Comparison of ENCODE assay signal across 9 mouse cellular contexts in genomic region chr6:37589340-37589962, GRCm38 (mm10). TPM values are rescaled to one million over a fixed set of nuclear protein-coding genes. Genes with fewer than 3 reads are reported as not detected.
DNase-seq lines count a peak whose midpoint lies in the region; ATAC-seq and TF ChIP-seq lines count a peak whose summit lies in the region.
"Had no signal": no experiment of that assay in that cellular context is flagged by ENCODE, and none has a peak within 500 bp of the region (broad histone marks: within the 10 kb centered on the region; RNA-seq: fewer than 3 reads in every experiment).

No protein-coding gene starts in this region.

- no peaks in the 10 kb centered on the region for H3K36me3 ChIP-seq in ES-E14 (ENCODE audit: control insufficient read depth, insufficient read depth, low read length, poor library complexity, severe bottlenecking)
- no peaks in the 10 kb centered on the region for H3K36me3 ChIP-seq in lung, embryonic 14.5 days (ENCODE audit: insufficient read depth)
- H3K36me3 ChIP-seq in thymus, adult 2 months (ENCODE audit: control insufficient read depth, insufficient read depth, low read length): no peaks in the 10 kb centered on the region
- H3K36me3 ChIP-seq: limb, embryonic 15.5 days had no signal

- no peak overlapping the region for H3K4me2 ChIP-seq in lung, embryonic 14.5 days
- H3K4me2 ChIP-seq: limb, embryonic 15.5 days had no signal

- H3K9me3 ChIP-seq in ES-E14 (ENCODE audit: control insufficient read depth, insufficient read depth, low read depth, low read length): no peaks in the 10 kb centered on the region
- no peaks in the 10 kb centered on the region for H3K9me3 ChIP-seq in lung, embryonic 14.5 days (ENCODE audit: low read depth, low read length)
- H3K9me3 ChIP-seq: limb, embryonic 15.5 days had no signal

- H3K27ac ChIP-seq in ES-E14 (ENCODE audit: insufficient read depth, low read depth, low read length, poor library complexity, severe bottlenecking): no peak overlapping the region; the same call in 1 of the 2 replicates
- no peak overlapping the region for H3K27ac ChIP-seq in embryonic fibroblast, embryonic 13.5 days (ENCODE audit: insufficient read depth, low read length)
- H3K27ac ChIP-seq in lung, embryonic 14.5 days (ENCODE audit: low read depth): no peak overlapping the region
- no peak overlapping the region for H3K27ac ChIP-seq in thymus, adult 2 months (ENCODE audit: control insufficient read depth, insufficient read depth, low read length)
- H3K27ac ChIP-seq: limb, embryonic 15.5 days had no signal

- DNase-seq in ES-E14 (ENCODE audit: low read depth, low spot score): peak; percentile 91
- peak; percentile 97 for DNase-seq in brain, embryonic 14.5 days (ENCODE audit: low read depth)
- DNase-seq in heart, postnatal 10 days: peak; percentile 68 to 75
- DNase-seq in kidney, postnatal 36 days: peak; percentile 79 to 83
- DNase-seq in lung, embryonic 14.5 days: peak; percentile 91
- peak; percentile 74 for DNase-seq in thymus, adult 2 months

- no peak overlapping the region for H3K4me3 ChIP-seq in ES-E14 (ENCODE audit: insufficient read depth in 1 of 2, low read depth in 1 of 2, low read length in 2 of 2, poor library complexity in 1 of 2, severe bottlenecking in 1 of 2)
- H3K4me3 ChIP-seq in embryonic fibroblast, embryonic 13.5 days (ENCODE audit: insufficient read depth, low read length): no peak overlapping the region
- H3K4me3 ChIP-seq in lung, embryonic 14.5 days (ENCODE audit: low read depth, low read length): no peak overlapping the region
- H3K4me3 ChIP-seq in thymus, adult 2 months (ENCODE audit: control insufficient read depth, insufficient read depth, low read length): no peak overlapping the region
- H3K4me3 ChIP-seq: limb, embryonic 15.5 days had no signal

- WGBS in lung, embryonic 14.5 days: 24% methylated on average over 4 of the region's 4 CpGs
- WGBS in thymus, adult 2 months: 56% methylated on average over 4 of the region's 4 CpGs

- intact Hi-C loops in heart, postnatal 10 days (cut with DNase I): loop anchor here (1.0 kb wide), 1 partner anchor 477 kb away; no protein-coding TSS in a partner anchor

- ATAC-seq in lung, embryonic 14.5 days (ENCODE audit: insufficient read depth): peak; percentile 76; the same call in 1 of the 2 replicates
- peak; percentile 85 for ATAC-seq in neutrophil, adult 5-6 weeks (ENCODE audit: extremely low read depth, insufficient number of reproducible peaks, low FRiP score, poor library complexity, severe bottlenecking)

- no peaks in the 10 kb centered on the region for H3K27me3 ChIP-seq in lung, embryonic 14.5 days (ENCODE audit: insufficient read depth, low read length)
- no peaks in the 10 kb centered on the region for H3K27me3 ChIP-seq in thymus, adult 2 months (ENCODE audit: control insufficient read depth, insufficient read depth, low read length)
- H3K27me3 ChIP-seq: limb, embryonic 15.5 days had no signal

- H3K4me1 ChIP-seq in ES-E14 (ENCODE audit: control insufficient read depth in 2 of 2, insufficient read depth in 2 of 2, low read length in 2 of 2, poor library complexity in 1 of 2): peaks cover 5% of the 10 kb centered on the region in 2 experiments
- H3K4me1 ChIP-seq in embryonic fibroblast, embryonic 13.5 days (ENCODE audit: control insufficient read depth, insufficient read depth, low read length): peaks cover 3% of the 10 kb centered on the region; the same call in 1 of the 2 replicates
- H3K4me1 ChIP-seq in lung, embryonic 14.5 days (ENCODE audit: insufficient read depth): peaks cover 3% of the 10 kb centered on the region; the same call in 1 of the 2 replicates
- H3K4me1 ChIP-seq in thymus, adult 2 months (replicated peaks; ENCODE audit: control insufficient read depth, insufficient read depth, low read length): peaks cover 6% of the 10 kb centered on the region; the same call in 1 of the 2 replicates

- H3K9ac ChIP-seq in ES-E14 (ENCODE audit: insufficient read depth, low read depth, low read length, poor library complexity, severe bottlenecking): no peak overlapping the region
- H3K9ac ChIP-seq in lung, embryonic 14.5 days: no peak overlapping the region
- H3K9ac ChIP-seq: limb, embryonic 15.5 days had no signal

- TF ChIP-seq CTCF in brain, embryonic 14.5 days (IDR thresholded peaks at IDR 0.05; ENCODE audit: borderline replicate concordance, extremely low read depth, insufficient read depth, insufficient read length): peak; percentile 84
- TF ChIP-seq CTCF in embryonic fibroblast, embryonic 13.5 days (IDR thresholded peaks at IDR 0.05; ENCODE audit: borderline replicate concordance, insufficient read depth, low read length): peak; percentile 47; the same call in 1 of the 2 replicates
- peak; percentile 79 for TF ChIP-seq CTCF in lung, embryonic 14.5 days (IDR thresholded peaks at IDR 0.05; ENCODE audit: low read depth)
- TF ChIP-seq CTCF in thymus, adult 2 months (IDR thresholded peaks at IDR 0.05; ENCODE audit: borderline replicate concordance, control insufficient read depth, extremely low read depth, insufficient read depth, low read length, poor library complexity): peak; percentile 68; the same call in 1 of the 2 replicates

- in situ Hi-C loops in ES-E14 (cut with MboI; ENCODE audit: low sequenced_read_pairs in 2 of 2, unreplicated experiment in 2 of 2): no loop called here

- TF ChIP-seq POLR2A in brain, embryonic 14.5 days (IDR thresholded peaks at IDR 0.05; ENCODE audit: borderline replicate concordance, extremely low read depth, insufficient read depth, insufficient read length, poor library complexity, severe bottlenecking): no peak
- TF ChIP-seq POLR2A in embryonic fibroblast, embryonic 13.5 days (IDR thresholded peaks at IDR 0.05; ENCODE audit: low read depth, low read length): no peak
- TF ChIP-seq POLR2A in thymus, adult 2 months (IDR thresholded peaks at IDR 0.05; ENCODE audit: control insufficient read depth, extremely low read depth, insufficient read depth, low read length, poor library complexity): no peak

TF ChIP-seq in ES-E14, 5 proteins besides CTCF, POLR2A, EP300 and RAD21:
- TF ChIP-seq ZC3H11A (IDR thresholded peaks at IDR 0.05; ENCODE audit: borderline replicate concordance, low read depth, low read length) (peak; percentile 81), HCFC1 (IDR thresholded peaks at IDR 0.05; ENCODE audit: borderline replicate concordance, insufficient read depth, low read length) (peak; percentile 73; the same call in 1 of the 2 replicates), MAFK (IDR thresholded peaks at IDR 0.05; ENCODE audit: insufficient read depth, low read depth, low read length) (no peak)
TF ChIP-seq in ES-E14: peak in this region for 2.

RNA-seq across cellular contexts. Expression of gene Akr1d1, which starts 59.5 kb away (rescaled TPM):
- not detected in 2 replicates for total RNA-seq in ES-E14 (2012; rRNA removed)
- not detected in 2 replicates for polyA plus RNA-seq in brain, embryonic 14.5 days (2012; rRNA removed)
- not detected in 2 replicates for polyA plus RNA-seq in embryonic fibroblast, embryonic 13.5 days (2011; ENCODE audit: insufficient read length, low read depth, missing spikeins)
- total RNA-seq in heart, postnatal 10 days (2021): not detected
- not detected in 2 replicates for polyA plus RNA-seq in lung, embryonic 14.5 days (2014; fragmentation: Nextera tagmentation; extraction: Ambion mirVana)
- not detected in 2 replicates for total RNA-seq in neutrophil, adult 5-6 weeks (2017)
- polyA plus RNA-seq in thymus, adult 2 months (2012; rRNA removed): 0.14 TPM in 1 of 2 replicates, not detected in the other
